Mouse (Mus musculus): ENCODE measurements around the gene Tcf7l2. TPM values are rescaled to one million over a fixed set of nuclear protein-coding genes. Genes with fewer than 3 reads are reported as not detected.

Gene Tcf7l2
- polyA plus RNA-seq, 1 experiment from 2014 or later: 53.4 TPM

DNA sequence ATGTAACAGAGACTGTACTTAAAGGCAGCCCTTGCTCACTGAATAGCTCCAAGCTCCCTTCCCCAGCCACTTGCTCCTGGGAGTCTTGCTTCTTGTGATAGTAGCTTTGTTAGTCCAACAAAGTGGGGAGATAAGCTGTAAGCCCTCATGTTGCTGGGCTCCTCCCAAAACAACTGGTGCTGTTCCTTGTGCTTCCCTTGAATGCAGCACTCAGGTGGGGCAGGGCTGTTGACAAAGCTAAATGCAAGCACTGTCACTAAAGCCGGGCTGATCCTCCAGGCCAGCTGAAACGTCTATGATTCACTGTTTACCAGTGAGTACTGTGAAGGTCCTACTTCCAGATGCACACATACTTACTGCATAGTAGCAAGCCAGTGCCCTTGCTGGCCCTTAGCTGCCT, 120.1 kb downstream of the Tcf7l2 start:
- H3K27me3 ChIP-seq (ENCODE audit: insufficient read depth, low read length): no peaks in the 10 kb centered on the region
- H3K9ac ChIP-seq (ENCODE audit: low read depth, low read length): no peak overlapping the region
- TF ChIP-seq CTCF (IDR thresholded peaks at IDR 0.05; ENCODE audit: low read depth): no peak
- H3K4me2 ChIP-seq (ENCODE audit: low read length): no peak overlapping the region
- WGBS: 73% methylated on average over 2 of the region's 2 CpGs
- H3K27ac ChIP-seq: no peak overlapping the region
- no peaks in the 10 kb centered on the region for H3K9me3 ChIP-seq (replicated peaks; ENCODE audit: low read length)
- ATAC-seq (replicated peaks; ENCODE audit: low FRiP score, low read depth): no peak
- no peak for DNase-seq (ENCODE audit: low spot score)
- H3K4me1 ChIP-seq (replicated peaks; ENCODE audit: insufficient read depth, low read length): no peaks in the 10 kb centered on the region
- H3K36me3 ChIP-seq (ENCODE audit: insufficient read depth, low read length): 0 out of 2 replicates have a peak, but pooled peaks cover 5% of the 10 kb centered on the region
- no peak overlapping the region for H3K4me3 ChIP-seq (replicated peaks; ENCODE audit: low read depth, low read length)

GRCm38 (mm10) chr19:55862559-55862958, 120.9 kb downstream of the Tcf7l2 start:
- Histone ChIP-seq H3K4me1 (replicated peaks; ENCODE audit: insufficient read depth, low read length) (no peaks in the 10 kb centered on the region), H3K36me3 (ENCODE audit: insufficient read depth, low read length) (0 out of 2 replicates have a peak, but pooled peaks cover 5% of the 10 kb centered on the region), H3K4me3 (replicated peaks; ENCODE audit: low read depth, low read length) (no peak overlapping the region), H3K9me3 (replicated peaks; ENCODE audit: low read length) (no peaks in the 10 kb centered on the region), H3K27me3 (ENCODE audit: insufficient read depth, low read length) (no peaks in the 10 kb centered on the region), H3K9ac (ENCODE audit: low read depth, low read length) (no peak overlapping the region), H3K27ac (no peak overlapping the region), H3K4me2 (ENCODE audit: low read length) (no peak overlapping the region)
- WGBS: 69% methylated on average over 3 of the region's 3 CpGs
- no peak for TF ChIP-seq CTCF (IDR thresholded peaks at IDR 0.05; ENCODE audit: low read depth)
- no peak for ATAC-seq (replicated peaks; ENCODE audit: low FRiP score, low read depth)
- DNase-seq (ENCODE audit: low spot score): no peak

GRCm38 (mm10) chr19:55865049-55865448, 123.4 kb downstream of the Tcf7l2 start:
- 96% methylated on average over 2 of the region's 2 CpGs for WGBS
- 0 out of 2 replicates have a peak, but pooled peaks cover 5% of the 10 kb centered on the region for H3K36me3 ChIP-seq (ENCODE audit: insufficient read depth, low read length)
- H3K4me3 ChIP-seq (replicated peaks; ENCODE audit: low read depth, low read length): no peak overlapping the region
- no peak overlapping the region for H3K27ac ChIP-seq
- no peak for TF ChIP-seq CTCF (IDR thresholded peaks at IDR 0.05; ENCODE audit: low read depth)
- H3K4me1 ChIP-seq (replicated peaks; ENCODE audit: insufficient read depth, low read length): no peaks in the 10 kb centered on the region
- H3K27me3 ChIP-seq (ENCODE audit: insufficient read depth, low read length): no peaks in the 10 kb centered on the region
- no peaks in the 10 kb centered on the region for H3K9me3 ChIP-seq (replicated peaks; ENCODE audit: low read length)
- H3K9ac ChIP-seq (ENCODE audit: low read depth, low read length): no peak overlapping the region
- DNase-seq (ENCODE audit: low spot score) (no peak), ATAC-seq (replicated peaks; ENCODE audit: low FRiP score, low read depth) (no peak)
- no peak overlapping the region for H3K4me2 ChIP-seq (ENCODE audit: low read length)

DNA sequence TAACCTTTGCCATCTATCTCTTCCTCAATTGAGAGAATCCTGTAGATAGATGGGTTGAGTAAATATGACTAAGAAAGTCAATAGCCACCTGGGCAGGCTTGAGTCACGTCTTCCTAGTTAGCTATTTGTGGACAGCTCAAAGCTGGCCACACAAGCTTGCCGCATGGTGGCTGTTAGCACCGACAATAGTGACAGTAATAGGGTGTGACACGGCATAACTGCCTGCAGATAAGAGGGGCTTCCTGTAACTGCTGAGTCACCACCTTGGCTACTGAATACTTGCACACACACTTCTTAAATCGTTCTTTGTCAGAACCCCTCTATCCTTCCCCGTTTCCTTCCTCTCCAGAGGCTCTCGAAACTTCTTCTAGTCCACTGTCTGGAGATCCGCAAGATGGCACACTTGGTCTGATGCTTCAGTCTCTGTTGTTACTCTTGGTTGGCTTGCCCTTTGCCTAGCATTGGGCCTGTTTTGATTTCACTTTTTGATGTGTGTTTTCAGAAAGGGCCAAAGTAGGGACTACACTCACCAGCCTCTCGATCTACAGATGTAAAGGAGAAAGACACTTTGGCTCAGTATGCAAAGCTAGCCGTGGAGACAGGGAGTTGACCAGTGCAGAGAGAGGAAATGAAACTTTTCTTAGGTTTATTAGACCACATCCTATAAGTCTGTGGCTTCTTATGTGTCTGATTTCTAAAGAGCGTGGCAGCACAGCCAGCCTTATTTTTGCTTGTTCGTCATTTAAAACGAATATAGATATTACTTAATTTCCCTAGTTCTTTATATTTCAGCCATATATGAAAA, 124.4 kb downstream of the Tcf7l2 start:
- TF ChIP-seq CTCF (IDR thresholded peaks at IDR 0.05; ENCODE audit: low read depth): no peak
- Histone ChIP-seq H3K4me2 (ENCODE audit: low read length) (no peak overlapping the region), H3K27ac (no peak overlapping the region), H3K9ac (ENCODE audit: low read depth, low read length) (no peak overlapping the region), H3K9me3 (replicated peaks; ENCODE audit: low read length) (no peaks in the 10 kb centered on the region), H3K27me3 (ENCODE audit: insufficient read depth, low read length) (no peaks in the 10 kb centered on the region), H3K4me3 (replicated peaks; ENCODE audit: low read depth, low read length) (no peak overlapping the region), H3K4me1 (replicated peaks; ENCODE audit: insufficient read depth, low read length) (0 out of 2 replicates have a peak, but pooled peaks cover 7% of the 10 kb centered on the region), H3K36me3 (ENCODE audit: insufficient read depth, low read length) (0 out of 2 replicates have a peak, but pooled peaks cover 5% of the 10 kb centered on the region)
- WGBS: 75% methylated on average over 13 of the region's 13 CpGs
- DNase-seq (ENCODE audit: low spot score) (no peak), ATAC-seq (replicated peaks; ENCODE audit: low FRiP score, low read depth) (no peak)

DNA sequence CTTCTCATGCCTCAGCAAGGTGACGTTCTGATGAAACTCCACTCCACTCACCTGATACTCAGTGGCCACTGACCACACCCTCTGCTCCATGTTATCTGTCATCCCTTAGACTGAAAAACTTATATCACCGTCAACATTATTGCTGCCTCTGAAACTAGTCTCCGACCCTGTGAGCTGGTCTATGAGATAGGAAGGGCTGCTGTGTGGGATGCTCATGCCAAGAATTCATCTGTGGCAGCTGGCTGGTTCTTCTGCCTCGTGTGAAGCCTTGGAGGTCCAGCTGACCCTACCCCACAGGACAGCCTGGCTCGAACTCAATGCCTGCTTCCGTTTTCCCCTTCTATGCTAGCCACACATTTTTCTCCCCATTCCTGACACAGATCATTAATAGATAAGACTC, 125.6 kb downstream of the Tcf7l2 start:
- H3K27ac ChIP-seq: no peak overlapping the region

GRCm38 (mm10) chr19:55867905-55868304, 126.3 kb downstream of the Tcf7l2 start:
- 59% methylated on average over 3 of the region's 3 CpGs for WGBS
- Histone ChIP-seq H3K4me3 (replicated peaks; ENCODE audit: low read depth, low read length) (no peak overlapping the region), H3K27ac (no peak overlapping the region), H3K4me1 (replicated peaks; ENCODE audit: insufficient read depth, low read length) (0 out of 2 replicates have a peak, but pooled peaks cover 9% of the 10 kb centered on the region), H3K9me3 (replicated peaks; ENCODE audit: low read length) (no peaks in the 10 kb centered on the region), H3K9ac (ENCODE audit: low read depth, low read length) (no peak overlapping the region), H3K27me3 (ENCODE audit: insufficient read depth, low read length) (no peaks in the 10 kb centered on the region), H3K36me3 (ENCODE audit: insufficient read depth, low read length) (0 out of 2 replicates have a peak, but pooled peaks cover 5% of the 10 kb centered on the region), H3K4me2 (ENCODE audit: low read length) (no peak overlapping the region)
- TF ChIP-seq CTCF (IDR thresholded peaks at IDR 0.05; ENCODE audit: low read depth): no peak
- DNase-seq (ENCODE audit: low spot score) (peak; percentile 15), ATAC-seq (replicated peaks; ENCODE audit: low FRiP score, low read depth) (no peak)

More for the DNA sequence above, 125.6 kb downstream of the Tcf7l2 start:
- no peak overlapping the region for H3K4me2 ChIP-seq (ENCODE audit: low read length)
- no peaks in the 10 kb centered on the region for H3K27me3 ChIP-seq (ENCODE audit: insufficient read depth, low read length)
- DNase-seq (ENCODE audit: low spot score) (no peak), ATAC-seq (replicated peaks; ENCODE audit: low FRiP score, low read depth) (no peak)
- WGBS: 62% methylated on average over 6 of the region's 6 CpGs
- no peak for TF ChIP-seq CTCF (IDR thresholded peaks at IDR 0.05; ENCODE audit: low read depth)
- 0 out of 2 replicates have a peak, but pooled peaks cover 9% of the 10 kb centered on the region for H3K4me1 ChIP-seq (replicated peaks; ENCODE audit: insufficient read depth, low read length)
- no peak overlapping the region for H3K9ac ChIP-seq (ENCODE audit: low read depth, low read length)
- 0 out of 2 replicates have a peak, but pooled peaks cover 5% of the 10 kb centered on the region for H3K36me3 ChIP-seq (ENCODE audit: insufficient read depth, low read length)
- H3K4me3 ChIP-seq (replicated peaks; ENCODE audit: low read depth, low read length): no peak overlapping the region
- no peaks in the 10 kb centered on the region for H3K9me3 ChIP-seq (replicated peaks; ENCODE audit: low read length)

All from kidney, postnatal 0 days (tissue).